Comparison of ENCODE assay signal across 18 mouse cellular contexts in genomic region chr3:57998121-57999102, GRCm38 (mm10).
A peak's percentile ranks its signal among the peaks of the same experiment; 100 is the strongest.
DNase-seq lines count a peak whose midpoint lies in the region; ATAC-seq and TF ChIP-seq lines count a peak whose summit lies in the region.
"Had no signal": no experiment of that assay in that cellular context is flagged by ENCODE, and none has a peak within 500 bp of the region (broad histone marks: within the 10 kb centered on the region; RNA-seq: fewer than 3 reads in every experiment).

No protein-coding gene starts in this region.

- no peak overlapping the region for H3K9ac ChIP-seq in forebrain, embryonic 15.5 days (replicated peaks)
- no peak overlapping the region for H3K9ac ChIP-seq in forebrain, embryonic 11.5 days (ENCODE audit: low read length)
- H3K9ac ChIP-seq in lung, postnatal 0 days (replicated peaks; ENCODE audit: low read depth): no peak overlapping the region
- H3K9ac ChIP-seq: embryonic facial prominence, embryonic 13.5 days; hindbrain, embryonic 13.5 days; lung, embryonic 14.5 days had no signal

- no peak overlapping the region for H3K4me3 ChIP-seq in forebrain, embryonic 15.5 days
- no peak overlapping the region for H3K4me3 ChIP-seq in forebrain, embryonic 11.5 days (ENCODE audit: low read depth, low read length)
- H3K4me3 ChIP-seq in left cerebral cortex, adult 2 months: no peak overlapping the region
- H3K4me3 ChIP-seq in hindbrain, embryonic 10.5 days: no peak overlapping the region
- no peak overlapping the region for H3K4me3 ChIP-seq in lung, postnatal 0 days (ENCODE audit: low read depth, low read length)
- H3K4me3 ChIP-seq: embryonic facial prominence, embryonic 13.5 days; hindbrain, embryonic 13.5 days; megakaryocyte, embryonic 14.5 days had no signal

- peak; percentile 60 for ATAC-seq in forebrain, embryonic 15.5 days (replicated peaks)
- no peak for ATAC-seq in forebrain, embryonic 11.5 days (replicated peaks; ENCODE audit: low FRiP score)
- ATAC-seq in monocyte, adult 5-6 weeks (replicated peaks; ENCODE audit: insufficient number of reproducible peaks, low FRiP score, low TSS enrichment, poor library complexity, severe bottlenecking): no peak
- ATAC-seq in lung, postnatal 0 days: no peak
- ATAC-seq: intestine, postnatal 0 days had no signal

- 69% methylated on average over 6 of the region's 6 CpGs for WGBS in forebrain, embryonic 15.5 days
- WGBS in forebrain, embryonic 11.5 days: 96% methylated on average over 6 of the region's 6 CpGs
- 85% methylated on average over 6 of the region's 6 CpGs for WGBS in hindbrain, embryonic 10.5 days
- 64% methylated on average over 6 of the region's 6 CpGs for WGBS in lung, postnatal 0 days

- no peak for TF ChIP-seq CTCF in left cerebral cortex, adult 2 months (IDR thresholded peaks at IDR 0.05)
- no peak for TF ChIP-seq CTCF in lung, postnatal 0 days (IDR thresholded peaks at IDR 0.05)

- peaks cover 5% of the 10 kb centered on the region; the same call in 1 of the 2 replicates for H3K4me1 ChIP-seq in forebrain, embryonic 15.5 days
- H3K4me1 ChIP-seq in forebrain, embryonic 11.5 days (replicated peaks; ENCODE audit: control insufficient read depth, insufficient read depth, low read length): no peaks in the 10 kb centered on the region
- H3K4me1 ChIP-seq in hindbrain, embryonic 10.5 days (replicated peaks): peaks cover 10% of the 10 kb centered on the region; the same call in 1 of the 2 replicates
- no peaks in the 10 kb centered on the region for H3K4me1 ChIP-seq in lung, postnatal 0 days (ENCODE audit: insufficient read depth, low read depth, low read length)
- H3K4me1 ChIP-seq: megakaryocyte, embryonic 14.5 days had no signal

- no peak overlapping the region; the same call in 1 of the 2 replicates for H3K27ac ChIP-seq in forebrain, embryonic 15.5 days (replicated peaks)
- H3K27ac ChIP-seq in forebrain, embryonic 11.5 days (ENCODE audit: low read depth, low read length): no peak overlapping the region
- peak overlapping the region; percentile 36; the same call in 1 of the 2 replicates for H3K27ac ChIP-seq in left cerebral cortex, adult 2 months
- H3K27ac ChIP-seq in hindbrain, embryonic 10.5 days: no peak overlapping the region
- no peak overlapping the region for H3K27ac ChIP-seq in lung, postnatal 0 days (ENCODE audit: low read length)
- H3K27ac ChIP-seq: embryonic facial prominence, embryonic 13.5 days; hindbrain, embryonic 13.5 days had no signal

- H3K27me3 ChIP-seq in forebrain, embryonic 15.5 days: no peaks in the 10 kb centered on the region
- H3K27me3 ChIP-seq in forebrain, embryonic 11.5 days (ENCODE audit: control insufficient read depth, insufficient read depth, low read length): no peaks in the 10 kb centered on the region
- no peaks in the 10 kb centered on the region for H3K27me3 ChIP-seq in hindbrain, embryonic 10.5 days (ENCODE audit: insufficient read depth, poor library complexity, severe bottlenecking)
- no peaks in the 10 kb centered on the region for H3K27me3 ChIP-seq in lung, postnatal 0 days (replicated peaks; ENCODE audit: insufficient read depth, low read length)
- H3K27me3 ChIP-seq: embryonic facial prominence, embryonic 13.5 days; hindbrain, embryonic 13.5 days; megakaryocyte, embryonic 14.5 days had no signal

- H3K9me3 ChIP-seq in forebrain, embryonic 15.5 days: no peaks in the 10 kb centered on the region
- no peaks in the 10 kb centered on the region for H3K9me3 ChIP-seq in forebrain, embryonic 11.5 days (ENCODE audit: control insufficient read depth, low read length)
- H3K9me3 ChIP-seq in hindbrain, embryonic 10.5 days: no peaks in the 10 kb centered on the region
- H3K9me3 ChIP-seq in lung, postnatal 0 days (ENCODE audit: low read length): no peaks in the 10 kb centered on the region
- H3K9me3 ChIP-seq: embryonic facial prominence, embryonic 13.5 days; G1E; hindbrain, embryonic 13.5 days; megakaryocyte, embryonic 14.5 days had no signal

- no peak for TF ChIP-seq EP300 in lung, postnatal 0 days (IDR thresholded peaks at IDR 0.05)

- no peak for DNase-seq in forebrain, embryonic 11.5 days (ENCODE audit: low spot score)
- peak; percentile 72 for DNase-seq in right cerebral cortex, adult 18-20 months
- no peak for DNase-seq in right cerebral cortex, postnatal 4 days
- DNase-seq in left cerebral cortex, adult 2 months (ENCODE audit: extremely low spot score in 1 of 2, low spot score in 2 of 2): peak; percentile 34 to 46
- no peak for DNase-seq in hindbrain, embryonic 10.5 days (ENCODE audit: low spot score)
- no peak for DNase-seq in lung, postnatal 0 days (ENCODE audit: low spot score)
- DNase-seq: cerebellum, postnatal 36 days; gastrocnemius, postnatal 14 days; kidney, postnatal 25 days; liver; lung, embryonic 14.5 days had no signal

- no peak overlapping the region for H3K4me2 ChIP-seq in forebrain, embryonic 15.5 days (replicated peaks)
- no peak overlapping the region for H3K4me2 ChIP-seq in forebrain, embryonic 11.5 days (ENCODE audit: low read depth, low read length, severe bottlenecking)
- H3K4me2 ChIP-seq in lung, postnatal 0 days (replicated peaks; ENCODE audit: low read depth, low read length): no peak overlapping the region
- H3K4me2 ChIP-seq: embryonic facial prominence, embryonic 13.5 days; hindbrain, embryonic 13.5 days; lung, embryonic 14.5 days had no signal

- H3K36me3 ChIP-seq in forebrain, embryonic 15.5 days: no peaks in the 10 kb centered on the region
- H3K36me3 ChIP-seq in forebrain, embryonic 11.5 days (ENCODE audit: control insufficient read depth, insufficient read depth, low read length): no peaks in the 10 kb centered on the region
- H3K36me3 ChIP-seq in hindbrain, embryonic 10.5 days: no peaks in the 10 kb centered on the region
- no peaks in the 10 kb centered on the region for H3K36me3 ChIP-seq in lung, postnatal 0 days (ENCODE audit: insufficient read depth, low read length)
- H3K36me3 ChIP-seq: embryonic facial prominence, embryonic 13.5 days; G1E; hindbrain, embryonic 13.5 days had no signal

- intact Hi-C loops in left cerebral cortex, adult 2 months (cut with DNase I): loop anchor here (1.0 to 2.0 kb wide), 4 partner anchors 64 to 152 kb away; no protein-coding TSS in a partner anchor

Comparison
In these comparisons a context has a peak if more than half of its experiments do, and no peak if none do; other contexts are left out.
1. DNase-seq: peak in right cerebral cortex, adult 18-20 months (single experiment) and left cerebral cortex, adult 2 months (2 of 2); none in forebrain, embryonic 11.5 days (single experiment), right cerebral cortex, postnatal 4 days (single experiment), hindbrain, embryonic 10.5 days (single experiment) and lung, postnatal 0 days (single experiment).